Mouse (Mus musculus) frontal cortex, adult 2 months (tissue): ENCODE measurements around the gene Lrp1. TPM values are rescaled to one million over a fixed set of nuclear protein-coding genes. Genes with fewer than 3 reads are reported as not detected.

Experiments
- DNase-seq, 2 experiments: peaks; one replicate each; pipeline ENCODE4 v3.0.0; 2022; ENCODE audit warnings: low spot score in 1 of 2; ENCODE audit errors: extremely low spot score in 1 of 2
- polyA plus RNA-seq: library from polyadenylated mRNA; depleted of rRNA; stranded (reverse); fragments of >200 nt; gene quantifications from 2 replicates; pipeline ENCODE4 v1.2.3, GENCODE M21; 2012

Lrp1 gene
- polyA plus RNA-seq, 1 experiment, result 279 TPM

DNA sequence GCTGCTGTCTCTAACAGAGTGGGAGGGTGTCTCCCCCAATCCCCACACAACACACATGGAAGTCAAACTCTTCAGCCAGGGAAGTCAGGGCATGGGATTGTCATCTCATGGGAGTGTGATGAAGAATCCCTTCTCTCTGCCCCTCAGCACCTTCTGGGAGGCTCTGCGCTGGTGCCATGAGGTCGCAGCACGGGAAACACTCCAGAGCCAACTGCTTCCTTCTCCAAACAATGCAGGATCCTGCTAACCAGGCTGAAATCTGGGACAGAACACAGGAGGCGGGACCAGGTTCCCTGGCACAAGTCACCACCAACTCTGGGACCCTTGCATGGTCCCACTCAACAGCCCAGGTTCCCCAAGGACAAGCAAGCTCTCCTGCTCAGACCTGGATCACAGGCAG is 3.7 kb downstream of the Lrp1 start:
- DNase-seq, result no peak

DNA sequence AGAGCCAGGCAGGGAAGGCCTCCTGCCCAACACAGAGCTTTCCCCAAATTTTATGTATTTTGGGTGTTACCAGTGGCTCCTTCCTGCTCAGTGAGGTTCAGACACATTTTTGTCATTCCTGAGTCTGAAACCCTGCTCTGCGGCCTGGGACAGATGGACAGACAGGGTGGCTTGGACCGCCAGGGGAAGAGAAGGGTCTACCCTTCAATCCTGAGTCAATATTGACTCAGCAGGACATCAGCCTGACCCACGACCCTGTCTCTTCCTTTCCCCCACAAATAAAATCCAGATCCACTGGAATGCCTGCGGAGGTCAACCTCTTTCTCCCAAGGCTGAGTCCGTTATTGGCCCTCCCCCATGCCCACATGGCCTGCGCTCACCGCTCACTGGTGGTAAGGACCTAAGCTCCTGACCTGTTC is 4.7 kb downstream of the Lrp1 start:
- DNase-seq, result no peak

DNA sequence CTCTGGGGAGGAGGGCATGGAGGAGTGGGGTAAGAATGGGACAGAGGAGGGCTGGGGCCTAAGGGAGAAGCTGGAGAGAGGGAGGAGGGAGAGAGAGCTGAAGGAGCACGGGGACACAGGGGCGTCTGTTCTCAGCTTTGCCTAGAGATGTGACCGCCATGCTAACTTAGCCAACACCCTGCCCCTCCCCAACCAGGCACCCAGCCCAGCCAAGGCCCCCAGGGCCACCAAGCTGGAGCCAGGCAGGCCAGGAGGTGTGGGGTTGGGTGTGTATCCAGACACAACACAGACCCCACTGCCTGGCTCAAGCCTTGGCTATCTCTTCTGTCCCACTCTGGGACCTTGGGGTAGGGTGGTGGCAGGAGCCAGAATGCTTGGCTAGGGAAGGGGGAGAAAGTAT is 5.4 kb downstream of the Lrp1 start:
- DNase-seq, result no peak

DNA sequence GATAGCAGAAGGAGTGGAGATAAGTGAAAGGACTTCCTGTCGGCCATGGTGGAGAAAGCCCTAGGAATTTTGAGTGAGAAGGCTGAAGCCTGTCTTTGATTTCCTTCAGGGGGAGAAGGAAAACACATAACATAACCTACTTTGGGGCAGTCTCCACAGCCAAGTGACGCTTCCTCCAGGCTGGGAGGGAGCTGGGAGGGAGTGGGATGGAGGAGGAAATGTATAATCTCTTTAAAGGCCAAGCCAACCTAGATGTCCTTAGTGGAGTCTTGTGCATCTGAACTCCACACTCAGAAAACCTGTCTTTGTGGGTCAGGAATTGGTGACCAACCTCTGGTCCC is 5.9 kb downstream of the Lrp1 start:
- no peak for DNase-seq

DNA sequence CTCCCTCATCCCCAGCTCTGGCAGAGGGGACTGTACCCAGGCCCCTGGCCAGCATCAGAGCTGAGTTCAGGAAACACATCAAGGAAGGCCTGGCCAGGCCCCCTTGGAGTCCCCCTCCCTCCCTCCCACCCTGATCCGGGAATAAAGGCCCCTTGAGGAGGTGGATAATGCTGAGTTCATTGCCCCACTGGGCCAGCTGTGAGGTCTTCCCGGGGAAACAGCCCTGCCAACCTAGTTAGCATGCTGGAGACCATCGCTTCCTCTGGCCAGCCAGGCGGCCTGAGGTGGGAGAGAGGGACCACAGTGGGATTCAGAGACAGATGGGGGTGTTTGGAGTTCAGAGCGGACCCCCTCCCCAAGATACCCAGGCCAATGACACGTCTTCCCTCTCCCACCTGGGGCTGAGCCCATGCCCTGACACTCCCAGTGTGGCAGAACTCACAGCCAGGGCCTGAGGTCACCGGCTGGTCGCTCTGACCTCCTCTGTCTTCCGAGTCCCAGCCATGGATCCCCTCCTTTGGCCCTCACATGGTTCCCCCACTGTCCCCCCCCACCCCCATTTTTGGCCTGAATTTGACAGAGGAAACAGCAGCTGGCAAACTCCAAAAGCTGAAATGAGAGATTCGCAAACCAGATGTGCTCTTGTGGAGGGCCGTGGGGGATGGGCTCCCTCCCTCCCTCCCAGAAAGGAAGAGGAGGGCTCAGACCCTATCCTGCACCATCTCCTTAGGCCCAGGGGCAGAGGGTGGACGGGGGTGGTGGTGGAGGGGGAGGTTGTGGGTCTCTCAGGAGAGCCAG is 6.5 kb downstream of the Lrp1 start:
- DNase-seq, result no peak

DNA sequence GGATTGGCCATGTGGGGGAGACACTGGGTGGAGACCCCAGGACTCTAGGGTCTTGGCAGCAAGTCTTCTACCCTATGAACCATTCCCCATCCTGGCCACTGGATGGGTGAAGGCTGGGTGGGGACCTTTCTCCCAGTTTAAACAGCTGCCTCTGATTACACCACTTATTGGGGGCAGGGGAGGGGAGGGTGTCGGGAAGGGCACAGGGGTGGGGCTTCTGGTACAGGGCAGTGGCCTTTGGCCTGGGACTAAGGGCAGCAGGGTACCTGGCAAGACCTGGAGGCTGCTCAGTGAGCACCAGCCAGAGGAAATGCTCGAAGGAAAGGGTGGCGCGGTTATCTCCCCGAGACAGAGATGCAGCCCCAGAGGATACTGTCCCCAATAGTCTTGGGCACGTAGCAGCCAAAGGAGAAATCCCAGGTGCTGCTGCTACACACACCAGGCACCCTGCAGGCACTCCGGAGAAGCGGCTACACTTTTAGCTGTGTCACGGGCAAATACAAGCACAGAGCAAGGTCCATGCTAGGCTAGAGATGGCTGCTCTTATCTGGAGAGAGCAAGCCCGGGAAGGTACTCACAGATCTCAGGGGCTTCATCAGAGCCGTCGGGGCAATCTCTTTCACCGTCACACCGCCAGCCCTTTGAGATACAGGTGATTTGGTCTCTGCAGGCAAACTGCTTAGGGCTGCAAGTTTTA is 8.7 kb downstream of the Lrp1 start:
- DNase-seq, result no peak

DNA sequence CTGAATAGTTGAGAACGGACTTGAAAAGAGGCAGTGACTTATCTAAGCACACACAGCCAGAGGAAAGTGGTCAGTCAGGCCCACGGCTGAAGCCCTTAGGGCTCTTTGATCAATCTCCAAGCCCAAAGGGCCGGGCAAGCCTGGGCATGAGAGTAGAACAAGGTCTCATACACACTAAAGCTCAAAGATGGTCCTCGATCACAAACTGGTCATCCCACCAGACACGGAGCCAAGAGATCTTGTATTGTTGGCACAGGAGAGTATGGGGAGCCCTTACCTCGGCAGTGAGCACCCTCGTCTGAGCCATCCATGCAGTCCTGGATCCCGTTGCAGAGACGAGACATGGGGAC is 10.9 kb downstream of the Lrp1 start:
- no peak for DNase-seq

DNA sequence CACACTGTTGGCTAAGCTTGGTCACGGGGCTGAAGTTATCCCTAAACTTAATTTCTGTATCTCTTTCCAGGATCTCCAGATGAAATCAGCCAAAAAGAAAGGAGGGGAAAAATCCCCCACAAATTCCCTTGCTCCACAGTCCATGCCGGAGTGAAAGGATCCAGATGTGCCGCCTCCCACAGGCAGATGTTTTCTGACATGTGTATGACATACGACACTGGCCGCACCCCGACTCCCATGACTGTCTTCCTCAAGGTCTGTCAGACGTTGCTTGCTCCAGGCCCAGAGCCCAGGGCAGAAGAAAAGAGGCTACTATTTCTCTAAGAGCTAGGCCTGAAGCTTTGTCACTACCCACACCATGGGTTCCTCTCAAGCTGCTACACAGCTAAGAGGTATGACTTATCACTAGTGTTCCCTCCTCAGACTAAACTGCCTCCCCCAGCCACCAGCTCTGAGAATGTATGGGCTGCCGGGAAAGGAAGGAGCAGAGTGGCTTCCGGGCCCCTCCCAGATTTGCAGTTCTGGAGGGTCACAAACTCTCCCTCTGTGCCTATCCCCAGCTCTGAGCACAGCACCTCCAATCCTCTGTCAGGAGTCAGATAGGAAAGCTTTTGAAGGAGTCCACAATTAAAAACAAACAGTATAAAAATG is 11.4 kb downstream of the Lrp1 start:
- DNase-seq, result no peak

DNA sequence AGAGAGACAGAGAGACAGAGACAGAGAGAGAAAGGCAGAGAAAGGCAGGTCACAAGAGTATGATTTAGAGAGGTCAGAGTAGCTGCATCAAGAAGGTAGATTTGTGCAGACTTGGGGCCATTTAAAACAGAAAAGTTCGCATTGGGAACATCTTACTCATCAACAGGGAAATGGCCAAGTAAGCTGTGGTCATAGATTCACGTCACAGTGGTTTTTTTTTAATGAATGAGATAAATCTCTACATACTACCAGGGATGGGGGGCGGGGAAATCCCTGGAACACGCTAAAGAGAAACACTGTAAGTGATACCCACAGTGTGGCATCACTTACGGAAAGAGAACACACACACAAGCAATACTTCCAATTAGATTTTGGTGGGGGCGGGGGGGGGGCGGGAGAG is 13.9 kb downstream of the Lrp1 start:
- no peak for DNase-seq

DNA sequence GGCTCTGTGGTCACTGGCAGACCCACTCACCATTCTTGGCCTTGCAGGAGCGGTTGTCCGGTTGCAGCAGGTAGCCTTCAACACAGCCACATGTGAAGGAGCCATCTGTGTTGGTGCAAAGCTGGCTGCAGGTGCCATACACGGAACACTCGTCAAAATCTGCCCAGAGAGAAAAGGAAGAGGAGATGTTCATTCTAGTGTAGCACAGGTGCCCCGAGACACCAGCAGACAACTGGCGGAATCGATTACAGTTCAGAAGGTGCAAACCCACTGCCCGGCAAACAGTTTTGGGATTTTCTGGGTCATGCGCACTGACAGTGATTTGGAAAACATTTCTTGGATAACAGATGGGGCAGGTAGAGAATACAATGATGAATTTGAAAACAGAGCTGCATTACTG is 15.2 kb downstream of the Lrp1 start:
- no peak for DNase-seq

DNA sequence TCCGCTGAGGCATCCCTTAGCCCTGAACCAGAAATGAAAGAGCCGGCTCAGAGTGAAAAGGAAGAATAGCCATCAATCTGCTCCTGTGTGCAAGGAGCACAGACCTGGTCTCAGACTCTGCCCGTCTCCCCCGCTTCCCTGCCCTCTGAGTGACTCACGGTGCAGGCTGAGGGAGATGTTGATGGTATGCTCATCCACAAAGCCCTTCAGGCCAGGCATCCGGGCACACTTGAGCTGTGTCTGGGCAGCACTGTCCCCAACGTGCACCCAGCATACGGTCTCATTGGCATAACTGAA is 15.7 kb downstream of the Lrp1 start:
- no peak for DNase-seq

DNA sequence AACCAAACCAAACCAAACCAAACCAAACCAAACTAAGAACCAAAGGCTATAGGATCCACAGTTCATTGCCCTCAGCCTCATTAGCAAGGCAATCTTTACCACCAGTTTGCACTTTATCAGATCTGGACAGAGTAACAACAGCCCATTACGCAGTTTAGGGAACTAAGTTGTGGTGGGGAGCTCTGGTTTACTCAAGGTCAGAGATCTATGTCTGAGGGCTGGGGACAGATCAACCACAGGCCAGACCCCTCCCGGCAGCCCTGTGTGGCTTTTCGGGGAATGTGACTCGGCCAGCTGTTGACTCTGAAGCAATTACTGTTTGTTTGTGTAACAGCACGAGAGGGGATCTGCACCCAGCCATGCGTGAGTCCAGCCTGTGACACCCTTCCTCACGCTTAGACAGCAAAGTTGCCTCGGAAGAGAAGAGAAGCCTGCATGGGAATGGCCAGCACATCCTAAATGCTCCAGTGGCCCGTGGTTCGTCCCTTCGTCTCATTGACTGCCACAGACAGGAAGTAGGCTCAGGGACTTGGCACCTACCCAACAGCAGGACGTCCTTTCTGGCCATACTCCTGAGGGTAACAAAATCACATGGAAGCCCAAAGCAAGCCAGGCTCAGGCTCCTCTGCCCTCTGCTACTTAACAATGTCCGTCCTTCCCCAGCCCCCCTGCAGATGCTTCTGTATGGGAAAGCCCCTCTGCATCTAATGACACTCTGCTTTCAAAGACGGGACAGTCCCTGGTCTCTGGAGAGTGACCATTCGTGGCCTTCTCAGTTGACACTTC is 16.3 kb downstream of the Lrp1 start:
- no peak for DNase-seq

DNA sequence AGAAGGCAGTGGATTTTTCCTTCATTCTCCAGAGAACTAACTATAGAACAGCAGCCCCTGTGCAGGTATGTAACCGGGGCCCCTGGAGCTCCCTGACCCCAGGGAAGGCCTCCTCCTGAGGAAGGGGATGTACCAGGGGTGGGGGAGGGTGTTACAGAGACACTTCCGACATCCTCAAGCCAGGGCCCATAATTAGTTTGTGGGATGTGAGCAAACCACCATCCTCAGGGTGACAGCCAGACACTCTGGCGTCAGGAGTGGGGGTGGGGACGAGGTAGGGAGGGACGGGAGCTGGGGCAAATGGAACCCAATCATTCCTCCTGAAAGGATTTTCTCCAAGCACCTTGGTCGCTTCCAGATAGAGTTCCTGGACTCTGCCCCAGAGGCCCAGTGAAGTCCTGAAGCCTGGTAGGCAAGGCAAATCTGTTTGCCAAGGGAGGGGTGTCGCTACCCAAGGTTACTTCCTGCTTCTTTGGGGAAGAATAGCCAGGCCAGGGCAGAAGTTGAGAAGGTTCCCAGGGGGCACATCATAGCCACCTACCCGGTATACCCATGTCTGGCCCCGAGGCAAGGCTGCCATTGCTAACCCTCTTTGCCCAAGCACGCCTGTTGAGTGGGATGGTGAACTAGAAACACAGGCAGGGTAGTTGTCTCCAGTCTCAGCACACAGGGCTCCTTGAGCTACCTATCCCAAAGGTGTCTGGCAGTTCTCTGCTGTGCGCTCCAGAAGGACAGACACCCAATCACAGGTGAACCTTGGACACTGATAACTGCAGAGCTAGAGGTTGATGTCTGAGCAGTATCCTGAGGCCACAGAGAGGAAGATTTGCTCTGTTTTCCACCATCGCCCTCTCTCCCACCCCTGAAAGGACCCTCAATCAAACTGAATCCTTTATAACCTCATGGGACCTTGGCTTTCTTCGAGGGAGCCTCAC is 17.2 kb downstream of the Lrp1 start:
- DNase-seq, result no peak

DNA sequence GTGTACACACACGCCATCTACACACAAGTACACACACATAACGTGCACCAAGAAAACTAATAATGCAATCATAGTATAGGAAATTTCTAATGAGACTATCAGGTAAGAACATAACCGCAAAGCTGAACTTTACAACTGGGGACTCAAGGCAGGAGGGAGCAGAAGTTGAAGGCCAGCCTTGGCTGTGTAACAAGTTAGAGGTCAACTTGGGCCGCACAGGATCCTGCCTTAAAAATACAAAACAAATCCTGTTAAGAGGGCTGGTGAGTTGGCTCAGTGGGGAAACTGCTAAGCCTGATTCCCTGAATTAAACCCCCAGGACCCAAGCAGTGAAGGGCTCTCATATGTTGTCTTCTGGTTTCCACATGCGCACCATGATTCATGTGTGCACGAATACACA is 18.8 kb downstream of the Lrp1 start:
- no peak for DNase-seq

DNA sequence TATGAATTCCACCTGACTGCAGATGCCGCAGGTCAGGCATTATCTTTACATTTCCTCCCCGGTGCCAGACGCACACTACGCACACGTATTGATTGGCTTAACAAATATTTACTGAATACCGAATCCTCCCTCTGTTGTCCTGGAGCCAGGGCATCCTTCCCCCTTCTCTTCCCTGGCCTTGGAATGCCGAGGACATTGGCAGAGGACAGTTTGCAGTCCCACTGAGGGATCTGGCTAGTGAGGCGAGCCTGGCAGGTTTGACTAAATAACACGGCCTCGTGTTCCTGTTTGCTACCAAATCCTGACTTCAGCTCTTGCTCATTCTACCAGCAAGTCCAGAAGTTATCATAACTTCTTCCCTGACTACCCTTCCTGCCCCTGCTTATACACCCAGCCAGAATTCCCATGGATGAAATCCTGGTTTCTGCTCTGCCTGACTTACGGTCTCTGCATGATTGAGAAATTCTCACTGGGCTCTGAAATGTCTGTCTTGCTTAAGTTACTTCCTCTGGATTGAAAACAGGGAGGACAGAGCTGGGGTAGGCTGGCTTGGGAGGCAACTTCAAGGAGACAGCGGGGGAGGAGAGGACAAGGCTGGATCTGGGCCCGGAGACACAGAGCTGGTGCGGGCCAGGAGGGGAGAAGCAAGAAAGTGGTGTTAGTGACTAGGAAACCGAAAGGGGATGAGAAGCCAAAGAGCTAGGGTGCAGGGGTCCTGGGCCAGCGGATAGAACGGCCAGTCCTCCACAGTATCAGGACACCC is 21.0 kb downstream of the Lrp1 start:
- no peak for DNase-seq

DNA sequence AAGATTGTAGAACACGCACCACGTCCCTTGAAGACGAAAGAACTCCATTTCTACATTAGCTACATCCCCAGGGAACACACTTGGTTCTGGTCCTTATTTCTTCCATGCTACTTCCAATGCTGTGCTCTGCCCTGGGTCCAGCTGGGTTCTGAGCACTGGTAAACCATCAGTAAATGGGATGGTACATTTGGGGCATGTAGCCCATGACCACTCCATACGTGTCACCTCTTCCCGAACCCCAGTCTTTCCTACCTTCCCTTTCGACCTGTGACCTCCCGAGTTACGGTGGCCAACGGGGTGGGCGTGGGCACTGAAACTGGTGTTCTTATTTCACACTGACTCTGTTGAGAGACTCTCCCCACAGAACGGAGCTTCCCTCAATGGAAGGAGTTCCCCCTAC is 21.7 kb downstream of the Lrp1 start:
- DNase-seq, result no peak

DNA sequence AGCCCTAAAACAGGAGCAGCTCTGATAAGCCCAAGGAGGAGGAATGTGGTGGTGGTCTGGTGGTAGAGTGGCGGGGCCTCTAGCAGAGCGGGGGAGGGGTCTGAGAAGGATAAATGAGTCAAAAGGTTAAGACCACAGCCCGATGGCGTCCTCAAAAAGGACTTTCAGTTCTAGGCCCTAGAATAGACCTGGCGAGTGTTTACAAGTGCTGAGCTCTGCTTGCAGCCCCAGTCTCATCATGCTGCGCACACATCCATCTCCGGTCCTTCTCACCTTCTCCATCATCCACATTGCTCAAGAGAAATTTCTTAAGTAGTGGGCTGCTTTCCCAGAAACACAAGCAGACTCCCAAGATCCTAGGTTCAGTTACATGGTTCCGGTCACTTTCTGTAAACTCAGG is 22.3 kb downstream of the Lrp1 start:
- DNase-seq, result no peak

DNA sequence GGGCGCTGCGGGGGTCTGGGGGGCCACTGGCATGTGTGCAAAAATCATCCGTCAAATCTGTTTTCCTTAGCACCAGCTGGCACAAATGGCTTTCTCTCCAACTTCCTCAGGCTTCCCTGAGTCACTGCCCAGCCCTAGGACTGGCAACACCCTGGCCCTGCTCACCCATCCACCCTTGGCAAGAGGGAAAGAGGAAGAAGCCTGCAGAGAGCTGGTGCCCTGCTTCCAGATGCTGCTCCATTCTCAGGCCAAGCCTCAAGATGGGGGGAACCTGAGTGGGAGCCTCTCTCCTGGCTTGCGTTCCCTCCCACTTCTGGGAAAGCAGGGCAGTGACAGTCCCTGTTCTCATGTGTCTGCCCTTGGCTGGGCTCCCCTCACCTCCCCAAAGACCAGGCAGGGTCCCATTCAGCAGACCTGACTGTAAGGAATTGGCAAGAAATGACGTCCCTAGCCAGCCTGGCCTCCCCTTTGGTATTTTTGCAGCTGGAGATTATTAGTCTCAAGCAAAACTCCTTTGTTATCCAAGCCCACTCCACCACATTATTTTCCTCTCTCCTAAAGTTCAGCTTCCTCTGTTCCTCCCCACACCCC is 23.5 kb downstream of the Lrp1 start:
- no peak for DNase-seq

DNA sequence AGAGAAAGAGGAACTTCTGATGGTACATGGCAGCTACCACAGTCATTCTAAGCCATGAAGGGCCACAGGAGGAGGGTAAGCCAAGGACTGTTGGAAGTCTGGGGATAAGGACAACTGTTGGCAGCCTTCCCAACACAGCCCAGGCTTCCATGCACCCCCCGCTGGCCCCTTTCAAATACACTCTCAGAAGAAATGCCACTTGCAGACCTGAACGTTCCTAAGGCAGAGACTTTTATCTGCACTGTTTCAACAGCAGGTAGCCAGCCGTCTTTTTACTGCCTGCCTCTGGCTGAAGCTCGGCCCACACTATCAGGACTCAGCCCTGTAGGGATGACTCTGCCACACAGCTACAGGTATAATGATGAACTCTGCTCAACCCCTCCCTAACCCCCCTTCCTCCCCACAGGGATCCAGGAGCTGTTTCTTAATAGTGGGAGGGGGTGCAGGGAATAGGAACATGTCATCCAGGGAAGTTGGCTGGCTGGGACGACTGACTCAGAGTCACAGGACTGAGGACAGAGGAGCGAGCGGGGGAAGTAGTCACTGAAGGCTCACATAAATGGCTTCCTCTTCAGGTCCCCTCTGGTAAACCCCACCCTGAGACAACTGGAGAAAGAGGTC is 24.5 kb downstream of the Lrp1 start:
- peak in 1 of 2 experiments; percentile 64 for DNase-seq
